Mouse (Mus musculus): ENCODE results near the gene Gm8879. TPM values are rescaled to one million over a fixed set of nuclear protein-coding genes. Genes with fewer than 3 reads are reported as not detected.
"Not testable (repeated sequence)": the region's sequence is repeated elsewhere in the genome, so short reads cannot be mapped to it uniquely, and the experiment has no call there.

Gm8879 gene
- not detected for total RNA-seq (2021)
- long read RNA-seq, experiment 1 = 0 reads
- long read RNA-seq, experiment 2 = 0 reads

GRCm38 (mm10) chr5:11127334-11127733, at the start of gene Gm8879:
TSS of gene Gm8879 (plus strand) at chr5:11127634.
- DNase-seq (ENCODE audit: low spot score in 2 of 2) = not testable (repeated sequence)

DNA sequence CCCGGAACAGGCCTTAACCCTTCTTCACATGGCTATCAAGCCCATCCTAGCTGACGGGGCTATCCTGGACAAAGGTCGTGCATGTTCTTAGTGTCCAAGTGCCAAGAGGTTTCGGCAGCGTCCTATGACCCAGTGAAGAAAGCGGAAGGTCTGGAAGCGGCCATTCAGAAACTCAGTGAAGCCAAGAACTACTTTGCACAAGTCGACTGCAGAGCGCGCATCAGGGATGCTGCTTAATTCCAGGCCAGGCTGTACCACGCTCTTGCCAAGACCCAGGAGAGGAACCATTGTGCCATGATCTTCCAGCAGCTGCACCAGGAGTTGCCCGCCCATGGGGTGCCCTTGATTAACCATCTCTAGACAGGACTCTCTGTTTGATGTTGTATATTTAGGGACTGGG, 10.6 kb downstream of the Gm8879 start:
- not testable (repeated sequence) for DNase-seq (ENCODE audit: low spot score in 2 of 2)

Other genes with a start within 250 kb of the Gm8879 start
- gene Gm8871, start 179.8 kb upstream of the Gm8879 start, total RNA-seq (2021) = not detected
- not detected for gene Gm8857, start 179.8 kb upstream of the Gm8879 start, total RNA-seq (2021)
- not detected for gene Gm5861, start 55.4 kb downstream of the Gm8879 start, total RNA-seq (2021)
- gene Gm8890, start 128.4 kb downstream of the Gm8879 start, total RNA-seq (2021) = not detected
- gene Speer1, start 213.9 kb downstream of the Gm8879 start, total RNA-seq (2021) = not detected

Data from layer of hippocampus, postnatal 14 days (tissue).